Mouse (Mus musculus) cerebellum, adult 2 months (tissue): ENCODE measurements around the gene Col5a2. TPM values are rescaled to one million over a fixed set of nuclear protein-coding genes. Genes with fewer than 3 reads are reported as not detected.
"Not testable (repeated sequence)": the region's sequence is repeated elsewhere in the genome, so short reads cannot be mapped to it uniquely, and the experiment has no call there.

Experiments used
- DNase-seq, 2 experiments: peaks; one replicate each; pipeline ENCODE4 v3.0.0; 2021
- H3K27ac ChIP-seq: fragments of 200-500 bp; 2 replicates; pipeline ENCODE4 v1.5.1; 2012; ENCODE audit warnings: low read length, control low read depth, inconsistent platforms; ENCODE audit not compliant: insufficient read depth
- H3K27me3 ChIP-seq: fragments of 200-500 bp; 2 replicates; pipeline ENCODE4 v1.6.1; 2012; ENCODE audit warnings: inconsistent platforms, mild to moderate bottlenecking, low read length, moderate library complexity; ENCODE audit not compliant: control insufficient read depth, insufficient read depth
- H3K4me1 ChIP-seq: fragments of 200-500 bp; 2 replicates; pipeline ENCODE4 v1.6.1; 2011; ENCODE audit warnings: low read length; ENCODE audit not compliant: control insufficient read depth, insufficient read depth
- H3K4me3 ChIP-seq: fragments of 200-500 bp; replicated peaks from 2 replicates; pipeline ENCODE3; 2011; ENCODE audit warnings: mild to moderate bottlenecking, low read depth, low read length, control low read depth; ENCODE audit not compliant: insufficient read depth
- CTCF ChIP-seq: fragments of 200-500 bp; IDR thresholded peaks from 2 replicates; pipeline ENCODE4 v1.5.1; 2011; ENCODE audit warnings: low read depth, mild to moderate bottlenecking, control low read depth, low read length, moderate library complexity, borderline replicate concordance; ENCODE audit not compliant: insufficient read depth
- POLR2A ChIP-seq: fragments of 200-500 bp; IDR thresholded peaks from 2 replicates; pipeline ENCODE4 v1.6.1; 2011; ENCODE audit warnings: low read length, control low read depth, borderline replicate concordance; ENCODE audit not compliant: insufficient read depth
- WGBS: fragments of 180-500 bp; shearing (Covaris S2); methylation state at CpG from one replicate; pipeline ENCODE4 v1.1.7; 2018; 5-methylcytosine and 5-hydroxymethylcytosine counted together
- polyA plus RNA-seq: library from polyadenylated mRNA; depleted of rRNA; stranded (reverse); fragments of >200 nt; gene quantifications from 2 replicates; pipeline ENCODE4 v1.2.3, GENCODE M21; 2012

Gene Col5a2
- polyA plus RNA-seq, 1 experiment = 2.3 TPM

DNA sequence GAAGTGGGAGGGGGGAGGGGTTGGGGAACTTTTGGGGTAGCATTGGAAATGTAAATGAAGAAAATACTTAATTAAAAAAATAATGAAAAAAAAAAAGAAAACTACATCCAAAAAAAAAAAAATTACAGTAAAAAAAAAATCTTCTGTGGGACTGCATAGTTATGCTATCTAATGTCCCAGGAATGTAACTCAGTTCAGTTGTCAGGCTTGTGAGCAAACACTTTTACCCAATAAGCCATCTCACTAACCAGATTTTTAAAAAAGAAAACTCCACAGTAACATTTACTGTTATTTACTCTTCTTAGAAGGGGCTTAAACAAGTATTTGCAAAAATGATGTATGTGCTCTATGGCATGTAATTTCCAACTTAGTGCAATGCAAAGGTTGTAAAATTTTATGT is 24.0 kb downstream of the Col5a2 start:
- DNase-seq = no peak
- Histone ChIP-seq H3K4me3 (no peak overlapping the region), H3K4me1 (no peaks in the 10 kb centered on the region), H3K27me3 (no peaks in the 10 kb centered on the region), H3K27ac (no peak overlapping the region)
- TF ChIP-seq POLR2A = no peak
- TF ChIP-seq CTCF = no peak

- Histone ChIP-seq H3K27me3 (no peaks in the 10 kb centered on the region), H3K27ac (no peak overlapping the region), H3K4me3 (no peak overlapping the region), H3K4me1 (no peaks in the 10 kb centered on the region)
- no peak for TF ChIP-seq CTCF
- TF ChIP-seq POLR2A = no peak
- DNase-seq = no peak
- WGBS = 35% methylated on average over 4 of the region's 4 CpGs
Measured at GRCm38 (mm10) chr1:45472751-45473150, 30.3 kb downstream of the Col5a2 start.

GRCm38 (mm10) chr1:45460767-45461166 is 42.3 kb downstream of the Col5a2 start:
- WGBS = 88% methylated on average over 2 of the region's 2 CpGs
- no peak overlapping the region for H3K4me3 ChIP-seq
- no peaks in the 10 kb centered on the region for H3K27me3 ChIP-seq
- TF ChIP-seq POLR2A = no peak
- no peak for TF ChIP-seq CTCF
- no peak overlapping the region for H3K27ac ChIP-seq
- no peaks in the 10 kb centered on the region for H3K4me1 ChIP-seq
- DNase-seq = no peak

- Histone ChIP-seq H3K4me1 (no peaks in the 10 kb centered on the region), H3K27ac (no peak overlapping the region), H3K27me3 (no peaks in the 10 kb centered on the region), H3K4me3 (no peak overlapping the region)
- no peak for DNase-seq
- no peak for TF ChIP-seq CTCF
- no peak for TF ChIP-seq POLR2A
- WGBS = 96% methylated on average over 1 of the region's 1 CpGs
Measured at GRCm38 (mm10) chr1:45455763-45456162, 47.3 kb downstream of the Col5a2 start.

- DNase-seq = no peak
- WGBS = 87% methylated on average over 1 of the region's 1 CpGs
- Histone ChIP-seq H3K4me1 (no peaks in the 10 kb centered on the region), H3K27me3 (no peaks in the 10 kb centered on the region), H3K27ac (no peak overlapping the region), H3K4me3 (no peak overlapping the region)
- TF ChIP-seq CTCF (no peak), POLR2A (no peak)
Measured at GRCm38 (mm10) chr1:45448856-45449255, 54.2 kb downstream of the Col5a2 start.

DNA sequence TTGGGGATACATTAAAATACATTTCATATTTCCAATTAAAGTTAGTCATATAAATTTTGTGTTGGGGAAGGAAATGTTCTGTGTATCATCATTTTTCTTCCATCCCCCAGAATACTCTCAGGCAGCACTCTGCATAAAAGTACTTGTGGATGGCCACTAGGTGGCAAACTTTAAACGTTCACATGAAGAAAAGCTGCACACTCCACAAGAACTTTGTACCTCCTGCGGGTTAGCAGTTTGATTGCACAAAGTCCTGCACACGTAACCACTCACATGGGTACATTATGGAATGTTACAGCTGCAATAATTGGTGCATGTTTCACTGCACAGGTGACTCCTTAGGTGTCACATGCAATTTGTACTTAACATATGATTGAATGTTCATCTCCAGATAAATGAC is 71.2 kb downstream of the Col5a2 start:
- Histone ChIP-seq H3K27me3 (no peaks in the 10 kb centered on the region), H3K27ac (no peak overlapping the region), H3K4me1 (no peaks in the 10 kb centered on the region), H3K4me3 (no peak overlapping the region)
- WGBS = 12% methylated on average over 3 of the region's 3 CpGs
- peak in 1 of 2 experiments; percentile 14 for DNase-seq
- TF ChIP-seq POLR2A = no peak
- peak; percentile 22; the same call in 1 of the 2 replicates for TF ChIP-seq CTCF

DNA sequence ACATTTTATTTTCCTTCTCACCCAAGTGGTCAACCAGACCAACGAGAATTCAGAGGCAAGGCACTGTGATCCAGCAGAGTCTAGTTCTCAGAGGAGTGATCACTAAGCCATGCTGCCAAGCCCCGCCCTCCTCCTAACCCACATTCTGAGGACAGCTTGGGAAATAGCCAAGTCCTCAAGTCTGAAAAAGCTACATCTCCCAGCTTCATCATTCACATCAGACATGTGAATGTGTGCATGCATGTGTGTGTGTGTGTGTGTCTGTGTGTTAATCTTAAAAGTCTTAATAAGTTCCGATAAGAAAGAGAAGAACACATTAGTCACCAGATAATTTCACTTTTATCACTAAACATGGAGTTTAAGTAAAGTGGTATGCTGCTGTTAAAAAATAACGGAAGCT is 72.6 kb downstream of the Col5a2 start:
- WGBS = 64% methylated on average over 4 of the region's 4 CpGs
- no peak overlapping the region for H3K27ac ChIP-seq
- H3K27me3 ChIP-seq = no peaks in the 10 kb centered on the region
- H3K4me3 ChIP-seq = no peak overlapping the region
- peak in 1 of 2 experiments; percentile 3 for DNase-seq
- TF ChIP-seq POLR2A = no peak
- TF ChIP-seq CTCF = no peak
- no peaks in the 10 kb centered on the region for H3K4me1 ChIP-seq

DNA sequence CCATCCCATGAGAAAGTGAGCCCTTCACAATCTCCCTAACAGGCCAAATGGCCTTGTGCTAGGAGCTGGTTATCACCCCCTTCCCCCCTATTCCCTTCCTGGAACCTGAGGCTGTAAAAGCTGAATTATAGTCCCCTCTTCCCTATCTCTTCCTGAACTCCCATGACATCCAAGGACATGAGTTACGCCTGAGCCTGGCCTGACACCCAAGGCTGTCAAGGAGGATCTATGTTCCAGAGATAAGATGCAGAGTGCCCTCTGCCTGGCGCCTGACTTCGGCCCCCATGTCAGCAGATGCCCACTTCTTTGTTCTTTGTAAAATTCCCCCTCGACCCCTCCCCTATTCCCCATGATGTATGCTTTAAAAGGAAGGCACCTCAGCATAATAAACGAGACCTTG is 73.9 kb downstream of the Col5a2 start:
- H3K27ac ChIP-seq, H3K4me3 ChIP-seq, H3K4me1 ChIP-seq, DNase-seq, H3K27me3 ChIP-seq: not testable (repeated sequence)
- 77% methylated on average over 5 of the region's 5 CpGs for WGBS
